Mouse (Mus musculus) lung, embryonic 15.5 days (tissue): ENCODE results near the gene Senp1. TPM values are rescaled to one million over a fixed set of nuclear protein-coding genes. Genes with fewer than 3 reads are reported as not detected.

Experiments used
- ATAC-seq: fragments of 200-750 bp; cut with Nextera tagmentation; 2 replicates; pipeline ENCODE4 v1.8.0; 2017; ENCODE audit warnings: moderate number of reproducible peaks, borderline replicate concordance; ENCODE audit not compliant: low FRiP score, low TSS enrichment; ENCODE audit errors: extremely low read depth
- H3K27ac ChIP-seq: fragments of 300-500 bp; sonication (generic); 2 replicates; pipeline ENCODE4 v1.5.1; 2015; ENCODE audit warnings: moderate library complexity, mild to moderate bottlenecking, inconsistent platforms
- H3K27me3 ChIP-seq: fragments of 300-500 bp; sonication (generic); 2 replicates; pipeline ENCODE4 v1.6.1; 2015; ENCODE audit warnings: inconsistent platforms
- H3K36me3 ChIP-seq: fragments of 300-500 bp; sonication (generic); 2 replicates; pipeline ENCODE4 v1.6.1; 2015; ENCODE audit warnings: inconsistent platforms
- H3K4me1 ChIP-seq: fragments of 300-500 bp; sonication (generic); 2 replicates; pipeline ENCODE4 v1.6.1; 2015; ENCODE audit warnings: inconsistent platforms
- H3K4me2 ChIP-seq: fragments of 300-500 bp; sonication (generic); 2 replicates; pipeline ENCODE4 v1.6.1; 2015; ENCODE audit warnings: inconsistent platforms, mild to moderate bottlenecking, moderate library complexity
- H3K4me3 ChIP-seq: fragments of 300-500 bp; sonication (generic); 2 replicates; pipeline ENCODE4 v1.5.1; 2015; ENCODE audit warnings: mild to moderate bottlenecking, inconsistent platforms
- H3K9ac ChIP-seq: fragments of 300-500 bp; sonication (generic); 2 replicates; pipeline ENCODE4 v1.6.1; 2015; ENCODE audit warnings: inconsistent platforms
- H3K9me3 ChIP-seq: fragments of 300-500 bp; sonication (generic); 2 replicates; pipeline ENCODE4 v1.6.1; 2016; ENCODE audit warnings: inconsistent platforms
- WGBS: fragments of 180-500 bp; shearing (Covaris S2); methylation state at CpG from one replicate; pipeline ENCODE4 v1.1.7; 2015; 5-methylcytosine and 5-hydroxymethylcytosine counted together
- polyA plus RNA-seq: library from polyadenylated mRNA; unstranded; fragments of >200 nt; fragmentation: Nextera tagmentation; extraction: Ambion mirVana; gene quantifications from 2 replicates; pipeline ENCODE4 v1.2.1, GENCODE M21; 2015

The Senp1 gene
- 29.4 and 32.0 TPM in 2 replicates for polyA plus RNA-seq

- Histone ChIP-seq H3K9me3 (no peaks in the 10 kb centered on the region), H3K36me3 (peaks cover under 1% of the 10 kb centered on the region; the same call in 1 of the 2 replicates), H3K4me3 (peak within 1 kb of the TSS; percentile 97), H3K27ac (peak within 1 kb of the TSS; percentile 98), H3K27me3 (no peaks in the 10 kb centered on the region), H3K4me2 (peak within 1 kb of the TSS; percentile 65), H3K4me1 (peaks cover 12% of the 10 kb centered on the region), H3K9ac (peak within 1 kb of the TSS; percentile 98)
- peak; percentile 93 for ATAC-seq
- under 1% methylated on average over 58 of the region's 58 CpGs for WGBS
Measured at GRCm38 (mm10) chr15:98093121-98094011, at the start of gene Senp1. Gene Senp1, minus strand, starts transcription at chr15:98093744.

GRCm38 (mm10) chr15:98142515-98142914 lies 49.0 kb upstream of the Senp1 start:
- no peak for ATAC-seq
- 83% methylated on average over 10 of the region's 10 CpGs for WGBS
- H3K9ac ChIP-seq = no peak overlapping the region
- H3K4me2 ChIP-seq = no peak overlapping the region
- no peaks in the 10 kb centered on the region for H3K9me3 ChIP-seq
- peaks cover 14% of the 10 kb centered on the region; the same call in 1 of the 2 replicates for H3K4me1 ChIP-seq
- no peak overlapping the region for H3K4me3 ChIP-seq
- H3K36me3 ChIP-seq = peaks cover 23% of the 10 kb centered on the region
- H3K27ac ChIP-seq = no peak overlapping the region
- no peaks in the 10 kb centered on the region for H3K27me3 ChIP-seq

GRCm38 (mm10) chr15:98140809-98141208 lies 47.3 kb upstream of the Senp1 start:
- Histone ChIP-seq H3K27ac (no peak overlapping the region), H3K36me3 (peaks cover 37% of the 10 kb centered on the region), H3K4me2 (no peak overlapping the region), H3K4me1 (peaks cover 11% of the 10 kb centered on the region; the same call in 1 of the 2 replicates), H3K27me3 (no peaks in the 10 kb centered on the region), H3K9ac (no peak overlapping the region), H3K4me3 (no peak overlapping the region), H3K9me3 (no peaks in the 10 kb centered on the region)
- no peak for ATAC-seq
- whole genome bisulfite sequencing = 91% methylated on average over 5 of the region's 5 CpGs

GRCm38 (mm10) chr15:98139763-98140162 lies 46.2 kb upstream of the Senp1 start:
- Histone ChIP-seq H3K9ac (no peak overlapping the region), H3K9me3 (no peaks in the 10 kb centered on the region), H3K4me2 (no peak overlapping the region), H3K4me1 (peaks cover 6% of the 10 kb centered on the region; the same call in 1 of the 2 replicates), H3K27me3 (no peaks in the 10 kb centered on the region), H3K27ac (no peak overlapping the region), H3K4me3 (no peak overlapping the region), H3K36me3 (peaks cover 48% of the 10 kb centered on the region)
- ATAC-seq = no peak
- 76% methylated on average over 7 of the region's 7 CpGs for WGBS

- no peak overlapping the region for H3K4me3 ChIP-seq
- no peak overlapping the region for H3K27ac ChIP-seq
- H3K4me1 ChIP-seq = no peaks in the 10 kb centered on the region
- H3K36me3 ChIP-seq = peaks cover 64% of the 10 kb centered on the region
- H3K27me3 ChIP-seq = no peaks in the 10 kb centered on the region
- ATAC-seq = no peak
- H3K9me3 ChIP-seq = no peaks in the 10 kb centered on the region
- WGBS = 89% methylated on average over 9 of the region's 9 CpGs
- no peak overlapping the region for H3K4me2 ChIP-seq
- no peak overlapping the region for H3K9ac ChIP-seq
Measured at GRCm38 (mm10) chr15:98136871-98137270, 43.3 kb upstream of the Senp1 start.

GRCm38 (mm10) chr15:98135671-98136070 lies 42.1 kb upstream of the Senp1 start:
- H3K9me3 ChIP-seq = no peaks in the 10 kb centered on the region
- H3K4me1 ChIP-seq = no peaks in the 10 kb centered on the region
- H3K4me2 ChIP-seq = no peak overlapping the region
- H3K36me3 ChIP-seq = peaks cover 55% of the 10 kb centered on the region
- no peaks in the 10 kb centered on the region for H3K27me3 ChIP-seq
- WGBS = 92% methylated on average over 13 of the region's 13 CpGs
- H3K9ac ChIP-seq = no peak overlapping the region
- ATAC-seq = no peak
- H3K4me3 ChIP-seq = no peak overlapping the region
- no peak overlapping the region for H3K27ac ChIP-seq

GRCm38 (mm10) chr15:98134666-98135065 lies 41.1 kb upstream of the Senp1 start:
- Histone ChIP-seq H3K4me3 (no peak overlapping the region), H3K27ac (no peak overlapping the region), H3K4me2 (no peak overlapping the region), H3K36me3 (peaks cover 50% of the 10 kb centered on the region), H3K9ac (no peak overlapping the region), H3K27me3 (no peaks in the 10 kb centered on the region), H3K9me3 (no peaks in the 10 kb centered on the region), H3K4me1 (no peaks in the 10 kb centered on the region)
- 79% methylated on average over 3 of the region's 3 CpGs for WGBS
- ATAC-seq = no peak

- Histone ChIP-seq H3K4me2 (no peak overlapping the region), H3K27ac (no peak overlapping the region), H3K4me3 (no peak overlapping the region), H3K36me3 (peaks cover 50% of the 10 kb centered on the region), H3K9ac (no peak overlapping the region), H3K4me1 (no peaks in the 10 kb centered on the region), H3K27me3 (no peaks in the 10 kb centered on the region), H3K9me3 (no peaks in the 10 kb centered on the region)
- ATAC-seq = no peak
- 88% methylated on average over 4 of the region's 4 CpGs for whole genome bisulfite sequencing
Measured at GRCm38 (mm10) chr15:98134034-98134433, 40.5 kb upstream of the Senp1 start.

- no peak overlapping the region for H3K27ac ChIP-seq
- no peak overlapping the region for H3K4me2 ChIP-seq
- no peak overlapping the region for H3K4me3 ChIP-seq
- H3K36me3 ChIP-seq = peaks cover 49% of the 10 kb centered on the region
- no peak for ATAC-seq
- WGBS = 80% methylated on average over 3 of the region's 3 CpGs
- H3K9me3 ChIP-seq = no peaks in the 10 kb centered on the region
- H3K9ac ChIP-seq = no peak overlapping the region
- H3K4me1 ChIP-seq = no peaks in the 10 kb centered on the region
- H3K27me3 ChIP-seq = no peaks in the 10 kb centered on the region
Measured at GRCm38 (mm10) chr15:98133471-98133870, 39.9 kb upstream of the Senp1 start.

- Histone ChIP-seq H3K27me3 (no peaks in the 10 kb centered on the region), H3K4me1 (no peaks in the 10 kb centered on the region), H3K36me3 (peaks cover 47% of the 10 kb centered on the region), H3K27ac (no peak overlapping the region), H3K9me3 (no peaks in the 10 kb centered on the region), H3K9ac (no peak overlapping the region), H3K4me3 (no peak overlapping the region), H3K4me2 (no peak overlapping the region)
- ATAC-seq = 0 out of 2 replicates have a peak, but pooled peaks have one; percentile 39
- WGBS = 69% methylated on average over 15 of the region's 15 CpGs
Measured at GRCm38 (mm10) chr15:98131942-98132655, 38.6 kb upstream of the Senp1 start.

- Histone ChIP-seq H3K27me3 (no peaks in the 10 kb centered on the region), H3K9me3 (no peaks in the 10 kb centered on the region), H3K9ac (no peak overlapping the region), H3K4me2 (no peak overlapping the region), H3K4me1 (no peaks in the 10 kb centered on the region), H3K4me3 (no peak overlapping the region), H3K27ac (no peak overlapping the region), H3K36me3 (peaks cover 43% of the 10 kb centered on the region)
- 81% methylated on average over 7 of the region's 7 CpGs for WGBS
- ATAC-seq = no peak
Measured at GRCm38 (mm10) chr15:98131451-98131850, 37.9 kb upstream of the Senp1 start.

- Histone ChIP-seq H3K27ac (no peak overlapping the region), H3K36me3 (peaks cover 39% of the 10 kb centered on the region), H3K4me3 (no peak overlapping the region), H3K9ac (no peak overlapping the region), H3K27me3 (no peaks in the 10 kb centered on the region), H3K4me2 (no peak overlapping the region), H3K9me3 (no peaks in the 10 kb centered on the region), H3K4me1 (no peaks in the 10 kb centered on the region)
- ATAC-seq = no peak
- WGBS = 89% methylated on average over 4 of the region's 4 CpGs
Measured at GRCm38 (mm10) chr15:98131001-98131400, 37.5 kb upstream of the Senp1 start.
